Mouse (Mus musculus): ENCODE measurements around the gene A4galt.

- TF ChIP-seq CHD2 (IDR thresholded peaks at IDR 0.05; ENCODE audit: low read depth, low read length) (no peak), ZC3H11A (IDR thresholded peaks at IDR 0.05; ENCODE audit: borderline replicate concordance, low read depth, low read length) (no peak), MAFK (IDR thresholded peaks at IDR 0.05; ENCODE audit: insufficient read depth, low read depth, low read length) (no peak), HCFC1 (IDR thresholded peaks at IDR 0.05; ENCODE audit: borderline replicate concordance, insufficient read depth, low read length) (no peak)
These were observed 41.9 kb downstream of the A4galt start for GRCm38 (mm10) chr15:83209719-83210118.

Data from ES-E14 (cell line).